ENCODE assay signal across 8 mouse cellular contexts in the genomic region with DNA sequence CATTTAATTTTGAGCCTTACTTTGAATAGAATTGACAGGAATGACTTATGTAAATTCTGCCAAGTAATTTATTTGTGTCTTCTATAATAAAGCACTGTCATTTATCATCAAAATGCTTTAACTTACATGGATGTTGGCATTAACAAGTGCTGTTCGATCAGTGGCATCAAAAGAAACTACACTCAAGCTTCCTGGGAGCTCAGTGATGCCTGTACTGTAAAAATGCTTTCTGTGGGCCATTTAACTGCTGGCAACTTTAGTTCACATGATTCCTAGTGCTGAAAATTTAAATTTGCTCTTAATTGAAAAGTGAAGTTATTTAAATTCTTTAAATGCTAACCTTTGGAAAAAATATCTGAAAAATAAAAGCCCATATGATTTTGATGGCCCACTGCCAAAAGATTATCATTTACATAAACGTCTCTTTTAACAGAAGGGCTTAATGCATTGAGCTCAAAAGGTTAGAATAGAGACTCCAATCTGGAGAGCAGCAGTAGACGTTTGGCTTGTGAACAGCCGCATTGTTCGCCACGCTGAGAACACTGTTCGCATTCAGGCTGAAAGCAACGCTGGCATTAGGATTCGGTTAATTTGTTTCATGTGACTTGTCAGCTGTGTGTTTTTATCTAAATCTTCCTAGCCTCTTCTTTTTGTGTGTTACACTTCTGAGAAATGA. TPM values are rescaled to one million over a fixed set of nuclear protein-coding genes. Genes with fewer than 3 reads are reported as not detected.
DNase-seq lines count a peak whose midpoint lies in the region; ATAC-seq lines count a peak whose summit lies in the region.
"Had no signal": no experiment of that assay in that cellular context is flagged by ENCODE, and none has a peak within 500 bp of the region (broad histone marks: within the 10 kb centered on the region; RNA-seq: fewer than 3 reads in every experiment).

No protein-coding gene starts in this region.

- no peak for ATAC-seq in embryonic facial prominence, embryonic 13.5 days (ENCODE audit: insufficient number of reproducible peaks, insufficient read depth, low FRiP score, low TSS enrichment, low read depth)
- peak; percentile 74; the same call in 1 of the 2 replicates for ATAC-seq in hindbrain, embryonic 11.5 days (ENCODE audit: low FRiP score)
- peak; percentile 87 for ATAC-seq in neural tube, embryonic 14.5 days (ENCODE audit: low read depth)
- ATAC-seq in monocyte, adult 5-6 weeks (replicated peaks; ENCODE audit: insufficient number of reproducible peaks, low FRiP score, low TSS enrichment, poor library complexity, severe bottlenecking): no peak
- ATAC-seq in megakaryocyte-erythroid progenitor cell, adult 5-6 weeks (replicated peaks; ENCODE audit: low FRiP score, low TSS enrichment, poor library complexity, severe bottlenecking): no peak

- peak; percentile 50 for DNase-seq in left cerebral cortex, postnatal 4 days
- no peak for DNase-seq in left cerebral cortex, postnatal 36 days (ENCODE audit: low spot score in 2 of 2)
- peak; percentile 56 for DNase-seq in hindbrain, embryonic 11.5 days (ENCODE audit: low spot score)
- DNase-seq: lung, adult 2 months had no signal

- peaks cover 11% of the 10 kb centered on the region; the same call in 1 of the 2 replicates for H3K4me1 ChIP-seq in embryonic facial prominence, embryonic 13.5 days
- 0 out of 2 replicates have a peak, but pooled peaks cover 5% of the 10 kb centered on the region for H3K4me1 ChIP-seq in hindbrain, embryonic 11.5 days (replicated peaks; ENCODE audit: control insufficient read depth, insufficient read depth, low read length)
- peaks cover 12% of the 10 kb centered on the region; the same call in 1 of the 2 replicates for H3K4me1 ChIP-seq in neural tube, embryonic 14.5 days (ENCODE audit: control insufficient read depth, insufficient read depth, low read length)

- no peak overlapping the region for H3K9ac ChIP-seq in embryonic facial prominence, embryonic 13.5 days
- H3K9ac ChIP-seq in hindbrain, embryonic 11.5 days (ENCODE audit: low read depth, low read length): no peak overlapping the region
- no peak overlapping the region for H3K9ac ChIP-seq in neural tube, embryonic 14.5 days (replicated peaks; ENCODE audit: low read depth, low read length)

- peak overlapping the region; percentile 9; the same call in 1 of the 2 replicates for H3K4me2 ChIP-seq in embryonic facial prominence, embryonic 13.5 days
- no peak overlapping the region for H3K4me2 ChIP-seq in hindbrain, embryonic 11.5 days (replicated peaks; ENCODE audit: low read depth, low read length)
- H3K4me2 ChIP-seq in neural tube, embryonic 14.5 days (ENCODE audit: low read depth, low read length): no peak overlapping the region

- H3K9me3 ChIP-seq in embryonic facial prominence, embryonic 13.5 days: no peaks in the 10 kb centered on the region
- H3K9me3 ChIP-seq in hindbrain, embryonic 11.5 days (ENCODE audit: control insufficient read depth, low read length): no peaks in the 10 kb centered on the region
- no peaks in the 10 kb centered on the region for H3K9me3 ChIP-seq in neural tube, embryonic 14.5 days (ENCODE audit: control insufficient read depth, low read length)

- intact Hi-C loops in left cerebral cortex, postnatal 4 days (cut with DNase I): loop anchor here (10.0 kb wide), 1 partner anchor 1261 kb away; no protein-coding TSS in a partner anchor
- intact Hi-C loops in left cerebral cortex, postnatal 36 days (cut with DNase I): loop anchor here (10.0 kb wide), 1 partner anchor 1041 kb away; no protein-coding TSS in a partner anchor

- H3K36me3 ChIP-seq in embryonic facial prominence, embryonic 13.5 days: peaks cover 24% of the 10 kb centered on the region
- no peaks in the 10 kb centered on the region for H3K36me3 ChIP-seq in hindbrain, embryonic 11.5 days (ENCODE audit: control insufficient read depth, insufficient read depth, low read length)
- H3K36me3 ChIP-seq in neural tube, embryonic 14.5 days (ENCODE audit: control insufficient read depth, insufficient read depth, low read length): peaks cover 14% of the 10 kb centered on the region

- no peaks in the 10 kb centered on the region for H3K27me3 ChIP-seq in embryonic facial prominence, embryonic 13.5 days
- no peaks in the 10 kb centered on the region for H3K27me3 ChIP-seq in hindbrain, embryonic 11.5 days (ENCODE audit: control insufficient read depth, insufficient read depth, low read length)
- no peaks in the 10 kb centered on the region for H3K27me3 ChIP-seq in neural tube, embryonic 14.5 days (ENCODE audit: control insufficient read depth, insufficient read depth, low read length)

- peak overlapping the region; percentile 64; the same call in 1 of the 2 replicates for H3K27ac ChIP-seq in embryonic facial prominence, embryonic 13.5 days
- peak overlapping the region; percentile 71; the same call in 1 of the 2 replicates for H3K27ac ChIP-seq in hindbrain, embryonic 11.5 days (ENCODE audit: low read depth, low read length)
- H3K27ac ChIP-seq in neural tube, embryonic 14.5 days (ENCODE audit: low read depth, low read length): peak overlapping the region; percentile 66; the same call in 1 of the 2 replicates

- no peak overlapping the region for H3K4me3 ChIP-seq in embryonic facial prominence, embryonic 13.5 days
- H3K4me3 ChIP-seq in hindbrain, embryonic 11.5 days (ENCODE audit: low read depth, low read length): no peak overlapping the region
- H3K4me3 ChIP-seq in neural tube, embryonic 14.5 days (ENCODE audit: low read depth, low read length): no peak overlapping the region

- WGBS in embryonic facial prominence, embryonic 13.5 days: 18% methylated on average over 9 of the region's 9 CpGs
- WGBS in hindbrain, embryonic 11.5 days: 29% methylated on average over 9 of the region's 9 CpGs
- WGBS in neural tube, embryonic 14.5 days: 14% methylated on average over 9 of the region's 9 CpGs

RNA-seq across cellular contexts. Expression of a gene that starts 59.1 kb away (rescaled TPM):
- 100 to 1,000 TPM; 426 to 438 TPM for total RNA-seq in left cerebral cortex, postnatal 4 days (2021)
- 100 to 1,000 TPM; 269 to 333 TPM for total RNA-seq in left cerebral cortex, postnatal 36 days (2021)
- 23.9 and 28.6 TPM in 2 replicates for polyA plus RNA-seq in embryonic facial prominence, embryonic 13.5 days (2015; fragmentation: Nextera tagmentation; extraction: Ambion mirVana)
- 65.9 and 69.2 TPM in 2 replicates for polyA plus RNA-seq in hindbrain, embryonic 11.5 days (2014; fragmentation: Nextera tagmentation; extraction: Ambion mirVana)
- 171 and 197 TPM in 2 replicates for polyA plus RNA-seq in neural tube, embryonic 14.5 days (2014; fragmentation: Nextera tagmentation; extraction: Ambion mirVana)
- 66.5 to 142 TPM (median 122 TPM) in 3 replicates for total RNA-seq in monocyte, adult 5-6 weeks (2017)
- 45.2 and 63.7 TPM in 2 replicates for total RNA-seq in megakaryocyte-erythroid progenitor cell, adult 5-6 weeks (2014; fragmentation: Nextera tagmentation)
- 42.5 and 95.1 TPM in 2 replicates for total RNA-seq in megakaryocyte-erythroid progenitor cell, adult 5-6 weeks (2017)

Comparison
In these comparisons a context has a peak if more than half of its experiments do, and no peak if none do; other contexts are left out.
1. DNase-seq: peak in left cerebral cortex, postnatal 4 days (single experiment) and hindbrain, embryonic 11.5 days (single experiment); none in left cerebral cortex, postnatal 36 days (0 of 2).
2. ATAC-seq: peak in hindbrain, embryonic 11.5 days (single experiment) and neural tube, embryonic 14.5 days (single experiment); none in embryonic facial prominence, embryonic 13.5 days (single experiment), monocyte, adult 5-6 weeks (single experiment) and megakaryocyte-erythroid progenitor cell, adult 5-6 weeks (single experiment).
3. Peak in every context shown above with its lines, with median percentiles within 50 percentile points of each other: H3K27ac ChIP-seq.